Mouse (Mus musculus): ENCODE data around the gene Spem1. TPM values are rescaled to one million over a fixed set of nuclear protein-coding genes. Genes with fewer than 3 reads are reported as not detected.
A peak's percentile ranks its signal among the peaks of the same experiment; 100 is the strongest.
"Not testable (repeated sequence)": the region's sequence is repeated elsewhere in the genome, so short reads cannot be mapped to it uniquely, and the experiment has no call there.

The Spem1 gene
- under 1 TPM; 0.57 to 0.63 TPM for total RNA-seq (2021)

DNA sequence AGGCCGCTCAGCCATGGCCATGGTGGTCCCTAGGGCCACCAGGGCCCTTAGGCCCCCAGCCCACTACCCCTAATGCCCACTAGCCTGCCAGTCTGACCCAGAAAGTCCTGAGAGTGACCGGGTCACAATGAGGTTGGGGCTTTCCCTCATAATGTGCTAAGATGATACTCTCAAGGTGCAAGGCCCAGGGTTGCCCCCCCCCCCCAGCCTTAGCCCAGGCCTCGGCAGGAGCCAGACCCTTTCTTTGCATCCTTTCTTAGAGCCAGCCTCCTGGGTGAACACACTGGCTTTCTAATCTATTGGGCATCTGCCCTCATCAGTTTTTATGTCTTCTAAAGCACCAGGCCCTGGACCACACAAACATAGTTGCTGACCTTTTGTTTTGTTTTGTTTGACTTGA is at the start of gene Spem1:
Gene Spem1 (minus strand): TSS at position 101 of the 400 bp plus-strand sequence.
- no peak for DNase-seq

DNA sequence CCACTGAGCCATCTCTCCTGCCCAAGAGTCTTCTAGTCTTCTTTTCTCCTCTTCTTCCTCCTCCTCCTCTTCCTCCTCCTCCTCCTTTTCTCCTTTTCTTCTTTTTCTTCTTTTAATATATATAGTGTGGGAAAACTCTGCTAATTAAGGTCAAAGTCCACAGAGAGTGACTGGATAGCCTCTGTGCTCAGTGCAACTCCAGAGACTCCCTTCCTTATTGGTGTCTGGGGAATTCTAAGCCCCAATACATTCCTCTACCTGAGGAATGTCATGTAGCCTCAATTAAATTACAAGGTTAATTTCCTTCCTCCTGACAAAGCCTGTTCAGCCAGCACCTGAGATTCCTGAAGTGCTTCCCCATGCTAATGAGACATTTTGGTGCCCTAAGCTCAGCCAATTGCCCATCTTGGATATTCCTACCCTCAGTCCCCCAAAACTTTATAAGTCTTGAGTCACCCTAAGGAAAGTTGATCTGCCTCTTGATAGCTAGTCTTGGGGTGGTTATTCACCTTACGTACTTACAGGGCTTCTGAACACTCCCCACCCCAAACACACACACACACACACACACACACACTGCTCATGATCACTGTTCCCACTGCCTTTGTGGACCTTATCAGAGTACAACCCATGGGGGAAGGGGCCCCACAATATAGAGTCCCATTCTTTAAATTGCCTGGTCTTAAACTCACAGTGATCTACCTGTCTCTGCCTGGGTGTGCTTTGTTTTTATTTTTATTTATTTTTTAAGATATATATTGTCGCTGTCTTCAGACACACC is 48.5 kb upstream of the Spem1 start:
- no peak for DNase-seq

DNA sequence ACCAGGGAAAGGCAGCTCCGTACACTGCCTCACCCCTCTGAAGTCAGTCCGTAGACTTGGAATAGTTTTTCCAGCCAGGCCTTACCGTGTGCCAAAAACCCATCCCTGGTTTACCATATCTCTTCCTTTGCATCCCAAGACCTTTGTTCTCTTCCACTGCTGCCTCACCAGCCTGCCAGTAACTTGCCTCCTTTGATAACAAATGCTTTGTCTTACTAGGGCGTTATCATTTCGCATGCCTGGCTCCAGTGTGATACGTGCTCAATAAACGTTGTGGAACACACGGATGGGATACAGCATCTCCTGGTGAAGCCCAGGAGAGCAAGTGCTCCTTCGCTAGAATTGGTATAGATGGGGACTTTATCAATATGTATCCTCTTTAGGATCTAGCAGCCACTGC is 45.4 kb upstream of the Spem1 start:
- no peak for DNase-seq

DNA sequence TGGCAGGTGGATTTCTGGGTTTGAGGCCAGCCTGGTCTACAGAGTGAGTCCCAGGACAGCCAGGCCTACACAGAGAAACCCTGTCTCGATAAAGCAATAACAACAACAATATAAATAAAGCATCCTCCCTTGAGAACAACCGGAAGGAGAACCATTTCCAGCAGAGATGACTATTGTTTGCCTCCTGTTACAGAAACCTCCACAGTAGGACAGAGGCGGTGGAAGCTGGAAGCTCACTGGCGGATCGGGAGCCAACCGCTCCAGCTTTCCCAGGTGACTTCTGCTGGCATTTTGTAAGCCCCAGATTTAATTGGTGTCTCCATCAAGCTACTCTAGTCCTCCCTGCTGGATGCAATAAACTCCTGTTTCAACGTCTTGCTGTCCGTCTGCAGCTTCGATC is 43.6 kb upstream of the Spem1 start:
- no peak for DNase-seq

DNA sequence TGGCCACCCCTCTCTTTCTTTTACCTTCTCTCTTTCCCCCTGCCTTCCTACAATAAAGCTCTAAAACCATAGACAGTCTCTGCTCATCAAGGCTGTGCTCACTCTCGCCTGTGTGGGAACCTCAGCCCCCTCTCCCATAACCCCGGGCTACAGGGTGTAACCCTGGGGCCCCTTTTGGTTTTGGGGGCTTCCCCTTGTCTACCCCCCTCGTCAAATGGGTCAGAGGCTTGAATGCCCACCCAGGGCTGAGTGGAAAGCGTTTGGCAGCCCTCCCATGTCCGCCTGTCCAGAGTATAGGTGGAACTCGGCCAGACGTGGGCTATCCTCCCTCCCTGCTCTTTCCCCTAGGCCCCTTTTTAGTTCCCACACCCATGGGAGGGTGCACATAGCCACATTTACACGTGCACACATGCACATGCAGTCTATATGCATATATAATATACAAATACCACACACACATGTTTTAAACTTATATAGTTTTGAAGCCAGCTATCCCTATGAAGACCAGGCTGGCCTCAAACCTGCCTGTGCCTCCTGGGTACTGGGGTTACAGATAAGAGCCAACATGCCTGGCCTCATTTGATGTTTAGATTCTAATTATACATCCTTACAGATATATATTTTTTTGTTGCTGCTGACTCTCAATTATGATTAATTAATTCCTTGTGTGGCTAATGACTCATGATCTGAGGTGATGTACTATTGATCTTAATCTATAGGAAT is 42.3 kb upstream of the Spem1 start:
- no peak for DNase-seq

DNA sequence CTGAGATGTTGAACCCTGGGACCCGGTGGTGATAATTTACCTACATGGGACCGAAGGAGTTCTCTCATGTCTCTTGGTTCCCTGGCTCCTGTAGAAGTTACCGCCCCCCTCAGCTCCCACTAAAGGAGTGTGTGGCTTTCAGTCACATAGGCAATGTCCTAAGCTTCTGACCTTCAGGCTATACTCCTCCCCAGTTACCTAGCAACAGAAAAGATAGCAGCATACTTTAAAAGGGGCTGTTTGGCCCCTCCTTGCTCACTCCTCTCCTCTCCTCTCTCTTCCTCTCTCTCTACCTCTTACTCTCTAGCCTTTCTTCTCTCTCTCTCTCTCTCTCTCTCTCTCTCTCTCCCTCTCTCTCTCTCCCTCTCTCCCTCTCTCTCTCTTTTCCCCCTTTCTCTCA is 41.7 kb upstream of the Spem1 start:
- not testable (repeated sequence) for DNase-seq

DNA sequence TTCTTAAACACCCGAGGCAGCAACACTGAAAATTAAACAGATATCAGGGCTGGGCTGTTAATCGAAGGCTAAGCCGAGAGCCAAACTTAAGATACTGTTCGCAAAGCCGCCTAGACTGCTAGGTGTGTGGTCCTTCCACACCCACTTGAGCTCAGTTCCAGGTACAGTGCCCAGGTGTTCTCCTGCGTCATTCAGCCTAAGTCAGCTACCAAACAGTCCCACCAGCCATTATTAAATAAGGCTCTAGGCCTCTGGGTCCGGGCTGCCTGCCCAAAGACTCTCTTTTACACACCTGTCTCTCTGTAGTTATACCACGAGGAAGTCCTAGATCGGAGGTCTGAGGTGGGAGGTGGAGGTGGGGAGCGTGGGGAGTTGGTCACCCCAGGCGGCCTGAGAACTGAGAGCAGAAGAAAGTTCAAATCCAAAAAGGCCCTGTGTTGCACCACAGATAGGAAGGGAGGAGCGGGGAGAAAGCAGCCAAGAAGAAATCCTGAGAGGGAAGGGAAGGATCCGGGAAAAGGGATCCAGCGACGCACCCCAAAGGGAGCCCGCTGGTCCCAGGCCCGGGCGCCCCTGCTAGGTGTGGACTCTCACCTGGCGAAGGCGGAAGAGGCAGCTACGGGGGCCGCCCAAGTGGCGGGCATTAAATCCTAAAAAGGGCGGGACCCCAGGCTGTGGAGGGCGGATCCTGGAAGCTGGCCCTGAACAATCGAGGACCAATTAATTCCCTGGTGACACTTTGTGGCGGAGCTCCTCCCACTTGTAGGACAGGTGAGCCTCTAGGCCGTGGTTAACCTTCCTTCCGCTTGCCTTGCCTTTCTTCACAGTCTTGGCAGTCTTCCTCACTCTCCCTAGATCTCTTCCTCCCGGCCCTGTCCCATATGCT is 36.4 kb upstream of the Spem1 start, which contains the start of gene Tnk1:
Gene Tnk1 (minus strand): TSS at position 618 of the 886 bp plus-strand sequence.
- DNase-seq = no peak

DNA sequence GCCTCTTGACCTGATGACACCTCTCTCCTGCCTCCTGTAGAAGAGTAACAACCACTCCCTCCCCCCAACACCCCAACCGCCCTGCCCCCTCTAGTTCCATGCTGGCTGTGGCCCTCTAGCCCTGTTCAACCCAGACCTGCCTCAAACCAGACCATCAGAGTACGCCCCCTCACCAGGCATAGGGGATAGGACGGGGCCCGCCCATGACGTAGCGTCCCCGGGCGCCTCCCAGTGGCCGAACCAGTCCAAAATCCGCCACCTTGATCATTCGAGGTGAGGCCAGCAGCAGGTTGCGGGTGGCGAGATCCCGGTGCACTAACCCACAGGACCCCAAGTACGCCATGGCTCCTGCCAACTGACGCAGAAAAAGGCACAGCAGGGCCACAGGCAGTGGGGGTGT is 33.4 kb upstream of the Spem1 start:
- no peak for DNase-seq

DNA sequence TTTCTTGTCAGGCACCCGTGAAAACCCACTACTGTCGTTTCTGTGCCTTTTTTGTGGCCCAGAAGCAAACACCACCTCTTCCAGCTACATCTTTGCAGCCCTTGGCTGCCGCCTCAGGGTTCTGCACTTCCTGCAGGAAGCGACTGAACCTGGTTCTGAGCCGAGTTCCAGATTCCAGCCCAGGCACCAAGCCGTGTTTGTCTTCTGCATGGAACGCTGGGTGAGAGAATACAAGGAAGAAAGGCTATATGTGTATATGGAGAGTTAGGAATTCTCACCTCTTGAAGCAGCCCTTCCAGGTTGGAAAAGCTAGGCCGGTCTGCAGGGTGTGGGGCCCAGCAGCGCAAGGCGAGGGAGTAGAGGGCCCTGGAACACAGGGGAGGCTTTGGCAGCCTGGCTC is 32.7 kb upstream of the Spem1 start:
- no peak for DNase-seq

DNA sequence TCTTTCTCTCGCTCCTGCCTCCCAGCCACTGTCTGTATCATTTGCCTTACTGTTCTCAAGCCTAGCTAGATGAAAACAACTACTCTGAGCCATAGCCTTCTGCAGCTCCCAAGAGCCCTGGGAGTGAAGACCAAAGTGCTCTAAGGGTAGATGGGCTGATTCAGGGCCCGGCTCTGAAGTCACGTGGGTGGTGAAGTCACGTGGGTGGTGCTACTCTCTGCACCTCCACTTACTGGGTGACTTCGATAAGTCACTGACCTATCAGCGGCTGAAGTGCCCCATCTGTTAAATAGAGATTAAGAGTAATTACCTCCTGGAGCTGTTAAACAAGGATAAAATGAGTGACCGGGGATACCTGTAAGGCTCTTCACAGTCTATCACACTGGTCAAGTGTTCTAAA is 32.0 kb upstream of the Spem1 start:
- DNase-seq = no peak

DNA sequence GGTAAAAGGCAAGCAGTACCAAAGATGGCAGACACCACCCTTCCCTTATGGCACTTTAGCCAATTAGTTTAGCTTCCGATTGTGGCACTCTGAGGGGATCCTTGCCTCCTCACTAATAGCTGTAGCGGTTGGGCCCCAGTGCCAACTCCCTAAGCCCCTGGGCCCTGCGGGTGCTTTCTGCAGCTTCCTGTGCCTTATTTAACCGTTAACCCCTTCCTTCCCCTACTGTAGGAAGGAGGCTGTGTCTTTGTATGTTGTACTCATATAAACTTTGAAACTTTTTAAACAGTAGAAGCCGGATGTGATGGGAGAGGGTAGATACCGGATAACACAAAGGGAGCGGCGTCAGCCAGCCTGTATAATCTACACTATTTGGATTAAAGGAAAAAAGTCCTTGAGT is 28.8 kb upstream of the Spem1 start:
- no peak for DNase-seq

DNA sequence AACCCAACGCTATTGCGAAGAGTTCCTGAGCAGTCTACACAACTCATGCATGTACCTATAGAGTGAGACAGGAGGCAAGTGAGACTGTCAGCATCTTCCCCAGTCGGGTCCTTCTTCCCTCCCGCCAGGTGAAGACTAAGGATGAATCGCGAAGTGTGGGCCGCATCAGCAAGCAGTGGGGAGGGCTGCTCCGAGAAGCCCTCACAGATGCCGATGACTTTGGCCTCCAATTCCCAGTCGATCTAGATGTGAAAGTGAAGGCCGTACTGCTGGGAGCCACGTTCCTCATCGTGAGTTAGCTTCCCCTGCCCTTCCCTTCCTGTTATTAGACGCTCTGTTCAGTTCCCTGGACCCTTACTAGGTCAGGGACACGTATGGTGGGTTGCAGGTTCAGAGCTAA is 27.9 kb upstream of the Spem1 start:
- no peak for DNase-seq

DNA sequence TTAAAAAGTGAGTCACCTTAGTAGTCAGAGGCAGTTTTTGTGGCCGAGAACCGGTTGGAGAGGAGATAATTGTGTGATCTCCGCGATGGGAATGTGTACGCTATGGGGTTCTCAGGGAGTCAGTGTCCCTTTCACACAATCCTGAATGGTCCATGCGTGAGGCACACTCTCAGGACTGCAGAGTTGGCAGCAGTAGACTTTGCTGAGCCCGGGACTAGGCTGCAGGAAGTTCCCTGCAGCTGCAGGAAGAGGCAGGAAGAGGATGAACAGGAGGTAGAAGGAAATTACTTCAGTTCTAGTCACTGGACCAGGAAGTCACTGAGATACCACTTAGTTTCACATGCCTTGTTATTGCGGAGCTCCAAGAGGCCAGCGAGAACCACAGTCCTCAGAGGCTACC is 27.1 kb upstream of the Spem1 start:
- DNase-seq = no peak

DNA sequence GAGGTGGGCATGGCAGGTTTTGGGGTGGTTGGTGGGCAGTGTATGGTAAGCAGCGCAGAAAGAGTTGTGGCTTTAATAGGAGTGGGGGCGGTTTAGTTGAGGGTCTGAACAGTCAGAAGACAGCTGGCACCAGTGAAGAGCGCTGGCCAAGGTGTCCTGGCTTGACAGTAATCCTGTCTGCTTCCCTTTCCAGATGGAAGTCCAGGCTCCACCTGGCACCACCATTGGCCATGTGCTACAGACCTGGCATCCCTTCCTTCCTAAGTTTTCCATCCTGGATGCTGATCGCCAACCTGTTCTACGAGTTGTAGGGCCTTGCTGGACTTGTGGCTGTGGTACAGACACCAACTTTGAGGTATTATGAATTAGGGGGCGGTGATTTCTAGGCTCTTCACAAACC is 26.0 kb upstream of the Spem1 start:
- no peak for DNase-seq

DNA sequence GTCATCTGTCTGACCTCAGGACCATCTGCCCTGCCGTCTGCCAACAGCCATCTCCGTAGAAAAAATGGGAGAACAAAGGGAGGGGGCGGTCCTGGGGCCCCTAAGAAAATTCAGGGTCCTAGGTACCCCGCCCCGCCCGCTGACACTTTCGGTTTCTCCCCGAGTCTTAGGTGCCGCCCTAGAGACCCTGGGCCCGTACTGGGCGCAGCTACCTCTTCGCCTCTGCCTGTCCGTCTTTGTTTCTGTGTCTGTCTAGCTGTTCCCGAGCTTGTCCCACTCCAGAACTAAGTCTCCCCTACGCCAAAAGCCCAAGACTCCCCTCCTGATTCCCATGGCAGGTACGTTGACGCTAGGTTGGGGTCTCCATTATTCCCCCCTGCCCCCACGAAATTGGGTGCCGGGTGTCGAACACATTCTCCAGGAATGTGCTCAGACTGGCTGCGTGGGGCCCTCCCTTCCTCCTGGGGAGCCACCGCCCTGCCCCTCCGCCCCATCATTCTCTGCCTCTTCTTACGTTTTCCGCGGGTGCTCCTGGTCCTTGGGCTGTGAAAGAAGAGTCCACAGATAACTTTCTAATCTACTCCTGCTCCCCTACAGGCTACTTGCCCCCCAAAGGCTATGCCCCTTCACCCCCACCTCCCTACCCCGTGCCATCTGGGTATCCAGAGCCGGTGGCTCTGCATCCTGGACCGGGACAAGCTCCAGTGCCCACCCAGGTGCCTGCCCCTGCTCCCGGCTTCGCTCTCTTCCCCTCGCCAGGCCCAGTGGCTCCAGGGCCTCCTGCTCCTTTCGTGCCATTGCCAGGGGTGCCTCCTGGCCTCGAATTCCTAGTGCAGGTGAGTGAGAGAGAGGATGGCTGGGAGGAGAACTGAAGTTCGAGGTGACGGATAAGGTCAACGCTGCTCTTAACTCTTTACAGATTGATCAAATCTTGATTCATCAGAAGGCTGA is 25.0 kb upstream of the Spem1 start:
- DNase-seq = no peak

DNA sequence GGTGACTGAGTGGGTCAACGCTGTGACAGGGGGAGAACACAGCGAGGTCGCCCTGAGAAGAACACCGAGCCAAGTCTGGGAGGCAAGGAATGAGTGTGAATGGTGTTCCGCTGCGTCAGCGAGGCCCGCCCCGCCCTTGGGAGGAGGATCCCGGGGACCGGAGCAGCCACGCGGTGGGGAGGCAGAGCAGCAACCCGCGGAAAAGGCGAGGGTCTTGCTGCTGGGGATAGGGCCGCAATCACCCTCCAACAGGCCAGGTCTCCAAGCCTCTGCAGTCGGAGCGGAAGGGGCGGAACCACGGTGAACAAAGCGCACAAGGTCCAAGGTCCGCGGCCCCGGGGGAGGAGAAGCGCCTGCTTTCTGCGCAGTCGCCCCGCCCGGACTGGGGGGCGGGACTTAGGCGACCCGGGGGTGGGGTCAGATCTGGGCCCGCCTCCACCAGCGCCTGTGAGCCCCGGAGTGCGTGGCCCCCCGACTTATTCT is 24.3 kb upstream of the Spem1 start, which contains the start of gene Plscr3:
Gene Plscr3 (plus strand): TSS at position 179 of the 483 bp plus-strand sequence.
- peak; percentile 89 for DNase-seq

DNA sequence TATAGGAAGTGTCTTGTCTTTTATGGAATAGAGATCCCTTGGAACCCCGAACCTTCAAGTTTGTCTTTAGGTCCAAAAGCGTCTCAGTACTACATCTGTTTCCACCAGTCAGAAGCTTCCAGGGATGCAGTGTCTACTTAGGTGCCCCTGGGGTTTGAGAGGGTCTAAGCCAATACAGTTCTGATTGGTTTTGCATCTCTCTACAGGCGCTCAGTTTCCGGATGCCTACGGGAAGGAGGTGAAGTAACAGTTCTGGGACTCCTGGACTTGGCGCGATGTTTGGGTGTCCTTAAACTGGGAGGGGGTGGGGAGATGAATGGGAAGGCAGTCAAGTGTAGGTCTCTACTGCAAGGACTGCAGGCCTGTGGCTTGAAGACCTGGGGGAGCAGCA is 16.7 kb upstream of the Spem1 start:
- no peak for DNase-seq

DNA sequence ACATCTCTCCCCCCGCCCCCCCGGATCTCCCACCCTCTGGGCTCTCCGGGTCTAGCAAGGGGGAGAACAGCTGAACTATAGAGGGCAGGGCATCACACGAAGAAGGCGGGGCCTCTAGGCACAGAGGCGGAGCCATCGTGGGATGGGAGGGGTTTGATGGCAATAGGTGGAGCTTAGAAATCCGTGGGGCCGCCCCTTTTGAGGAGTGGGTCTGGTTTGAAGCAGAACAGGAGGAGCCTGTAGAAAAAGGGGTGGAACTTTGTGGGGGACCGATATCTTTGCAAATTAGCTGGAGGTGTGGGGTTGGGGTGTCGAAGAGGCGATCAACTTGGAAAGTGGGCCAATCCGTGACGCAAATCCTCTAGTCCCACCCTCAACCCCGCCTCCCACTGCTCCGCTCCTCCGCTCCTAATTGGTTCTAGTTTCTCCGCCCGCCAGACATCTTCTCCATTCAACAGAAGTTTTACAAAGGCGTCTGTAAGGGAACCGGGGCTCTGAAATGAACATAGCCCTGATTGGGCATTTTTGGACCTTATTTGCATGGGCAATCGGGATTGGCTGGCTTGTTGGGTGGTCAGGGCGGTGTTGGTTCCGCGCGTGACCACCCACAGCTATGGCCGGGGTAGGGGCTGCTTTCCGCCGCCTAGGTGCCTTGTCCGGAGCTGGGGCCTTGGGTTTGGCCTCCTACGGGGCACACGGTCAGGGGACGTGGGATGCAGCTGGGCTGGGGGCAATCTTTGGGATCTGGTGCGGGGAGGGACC is 16.2 kb upstream of the Spem1 start, which contains the start of gene Tmem256:
Gene Tmem256 (plus strand): TSS at position 563 of the 762 bp plus-strand sequence.
- peak; percentile 97 for DNase-seq

DNA sequence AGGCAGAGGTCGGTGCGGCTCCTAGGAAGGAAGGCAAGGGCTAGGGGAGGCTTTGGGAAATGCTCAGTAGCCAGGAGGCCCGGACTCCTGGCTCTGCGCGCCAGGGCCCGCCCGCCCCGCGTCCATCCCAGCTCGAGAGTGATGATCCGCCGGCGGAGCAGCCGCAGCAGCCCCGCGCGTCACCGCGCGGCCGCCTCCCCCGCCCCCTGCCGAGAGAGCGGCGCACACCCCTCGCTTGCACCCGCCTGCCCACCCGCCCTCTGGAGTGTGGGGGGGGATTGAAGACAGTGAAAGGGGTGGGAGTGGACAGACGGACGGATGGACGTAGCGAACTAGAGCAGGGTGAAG is 15.6 kb upstream of the Spem1 start, which contains the start of gene Nlgn2:
Gene Nlgn2 (minus strand): TSS at position 181 of the 348 bp plus-strand sequence.
- no peak for DNase-seq
